21 mouse cellular contexts compared by ENCODE assay signal in genomic region chr10:14774499-14774898, GRCm38 (mm10). TPM values are rescaled to one million over a fixed set of nuclear protein-coding genes. Genes with fewer than 3 reads are reported as not detected.
DNase-seq lines count a peak whose midpoint lies in the region; ATAC-seq and TF ChIP-seq lines count a peak whose summit lies in the region.
"Had no signal": no experiment of that assay in that cellular context is flagged by ENCODE, and none has a peak within 500 bp of the region (broad histone marks: within the 10 kb centered on the region; RNA-seq: fewer than 3 reads in every experiment).

No protein-coding gene starts in this region.

- no peaks in the 10 kb centered on the region for H3K36me3 ChIP-seq in midbrain, embryonic 12.5 days
- no peaks in the 10 kb centered on the region for H3K36me3 ChIP-seq in midbrain, embryonic 16.5 days (ENCODE audit: control insufficient read depth, insufficient read depth, low read length)
- H3K36me3 ChIP-seq in embryonic facial prominence, embryonic 12.5 days: no peaks in the 10 kb centered on the region
- H3K36me3 ChIP-seq in hindbrain, postnatal 0 days (ENCODE audit: insufficient read depth, low read length): no peaks in the 10 kb centered on the region
- no peaks in the 10 kb centered on the region for H3K36me3 ChIP-seq in kidney, embryonic 15.5 days
- H3K36me3 ChIP-seq: limb, embryonic 15.5 days had no signal

- H3K9me3 ChIP-seq in midbrain, embryonic 12.5 days: no peaks in the 10 kb centered on the region
- H3K9me3 ChIP-seq in midbrain, embryonic 16.5 days (replicated peaks; ENCODE audit: control insufficient read depth, low read length, poor library complexity, severe bottlenecking): no peaks in the 10 kb centered on the region
- H3K9me3 ChIP-seq in embryonic facial prominence, embryonic 12.5 days: no peaks in the 10 kb centered on the region
- no peaks in the 10 kb centered on the region for H3K9me3 ChIP-seq in hindbrain, postnatal 0 days (ENCODE audit: low read length)
- no peaks in the 10 kb centered on the region for H3K9me3 ChIP-seq in kidney, embryonic 15.5 days (replicated peaks)
- H3K9me3 ChIP-seq: limb, embryonic 15.5 days had no signal

- H3K27me3 ChIP-seq in midbrain, embryonic 12.5 days: no peaks in the 10 kb centered on the region
- H3K27me3 ChIP-seq in midbrain, embryonic 16.5 days (ENCODE audit: control insufficient read depth, insufficient read depth, low read depth, low read length): no peaks in the 10 kb centered on the region
- no peaks in the 10 kb centered on the region; the same call in 1 of the 2 replicates for H3K27me3 ChIP-seq in embryonic facial prominence, embryonic 12.5 days
- H3K27me3 ChIP-seq in hindbrain, postnatal 0 days (ENCODE audit: insufficient read depth, low read length): no peaks in the 10 kb centered on the region
- no peaks in the 10 kb centered on the region for H3K27me3 ChIP-seq in kidney, embryonic 15.5 days
- H3K27me3 ChIP-seq: limb, embryonic 15.5 days had no signal

- peak; percentile 14 for DNase-seq in embryo, embryonic 10.5 days (ENCODE audit: low spot score)
- DNase-seq in embryo, embryonic 10 days (ENCODE audit: low spot score): no peak
- DNase-seq in hindbrain, postnatal 0 days (ENCODE audit: low spot score): peak; percentile 39
- no peak for DNase-seq in yolk sac, embryonic 10.5 days (ENCODE audit: low spot score)
- DNase-seq: adrenal gland, postnatal 10 days; heart, adult 2 months; lung, adult 2 months; thymus, postnatal 14 days had no signal

- no peak overlapping the region for H3K27ac ChIP-seq in midbrain, embryonic 12.5 days (replicated peaks)
- H3K27ac ChIP-seq in midbrain, embryonic 16.5 days (ENCODE audit: low read length): no peak overlapping the region
- H3K27ac ChIP-seq in embryonic facial prominence, embryonic 12.5 days: no peak overlapping the region
- no peak overlapping the region for H3K27ac ChIP-seq in hindbrain, postnatal 0 days
- H3K27ac ChIP-seq in kidney, embryonic 15.5 days: no peak overlapping the region
- H3K27ac ChIP-seq: heart, adult 2 months; kidney, postnatal 0 days; limb, embryonic 15.5 days had no signal

- ATAC-seq in midbrain, embryonic 12.5 days (ENCODE audit: low FRiP score, low read depth): peak; percentile 70
- ATAC-seq in midbrain, embryonic 16.5 days: no peak
- peak; percentile 85 for ATAC-seq in embryonic facial prominence, embryonic 12.5 days (ENCODE audit: insufficient number of reproducible peaks, insufficient read depth, low FRiP score, low TSS enrichment)
- ATAC-seq in hindbrain, postnatal 0 days: no peak
- no peak for ATAC-seq in kidney, embryonic 15.5 days (replicated peaks; ENCODE audit: low FRiP score)
- ATAC-seq: inflammation-experienced regulatory T-cells, adult 6 months had no signal

- 67% methylated on average over 2 of the region's 2 CpGs for WGBS in midbrain, embryonic 12.5 days
- 44% methylated on average over 2 of the region's 2 CpGs for WGBS in midbrain, embryonic 16.5 days
- WGBS in embryonic facial prominence, embryonic 12.5 days: 36% methylated on average over 2 of the region's 2 CpGs
- 55% methylated on average over 2 of the region's 2 CpGs for WGBS in hindbrain, postnatal 0 days
- 84% methylated on average over 2 of the region's 2 CpGs for WGBS in kidney, embryonic 15.5 days

- H3K9ac ChIP-seq in midbrain, embryonic 12.5 days (replicated peaks): no peak overlapping the region
- no peak overlapping the region for H3K9ac ChIP-seq in midbrain, embryonic 16.5 days (ENCODE audit: low read depth, low read length)
- no peak overlapping the region for H3K9ac ChIP-seq in embryonic facial prominence, embryonic 12.5 days
- H3K9ac ChIP-seq in hindbrain, postnatal 0 days (replicated peaks; ENCODE audit: low read length): no peak overlapping the region
- H3K9ac ChIP-seq in kidney, embryonic 15.5 days: no peak overlapping the region
- H3K9ac ChIP-seq: limb, embryonic 15.5 days had no signal

- TF ChIP-seq CTCF in hindbrain, postnatal 0 days (IDR thresholded peaks at IDR 0.05; ENCODE audit: low read depth): no peak

- H3K4me1 ChIP-seq in midbrain, embryonic 12.5 days: no peaks in the 10 kb centered on the region
- no peaks in the 10 kb centered on the region for H3K4me1 ChIP-seq in midbrain, embryonic 16.5 days (ENCODE audit: control insufficient read depth, insufficient read depth, low read length)
- H3K4me1 ChIP-seq in embryonic facial prominence, embryonic 12.5 days: no peaks in the 10 kb centered on the region
- no peaks in the 10 kb centered on the region for H3K4me1 ChIP-seq in hindbrain, postnatal 0 days (ENCODE audit: insufficient read depth, low read length)
- H3K4me1 ChIP-seq in kidney, embryonic 15.5 days: no peaks in the 10 kb centered on the region
- H3K4me1 ChIP-seq: limb, embryonic 15.5 days had no signal

- H3K4me2 ChIP-seq in midbrain, embryonic 12.5 days (replicated peaks): no peak overlapping the region
- no peak overlapping the region for H3K4me2 ChIP-seq in midbrain, embryonic 16.5 days (ENCODE audit: low read length)
- H3K4me2 ChIP-seq in embryonic facial prominence, embryonic 12.5 days (replicated peaks): no peak overlapping the region
- no peak overlapping the region for H3K4me2 ChIP-seq in hindbrain, postnatal 0 days (ENCODE audit: low read depth, low read length)
- no peak overlapping the region for H3K4me2 ChIP-seq in kidney, embryonic 15.5 days
- H3K4me2 ChIP-seq: limb, embryonic 15.5 days had no signal

- H3K4me3 ChIP-seq in midbrain, embryonic 12.5 days: no peak overlapping the region
- H3K4me3 ChIP-seq in midbrain, embryonic 16.5 days (ENCODE audit: low read depth, low read length): no peak overlapping the region
- H3K4me3 ChIP-seq in embryonic facial prominence, embryonic 12.5 days: no peak overlapping the region
- H3K4me3 ChIP-seq in hindbrain, postnatal 0 days (ENCODE audit: low read length): no peak overlapping the region
- H3K4me3 ChIP-seq in kidney, embryonic 15.5 days (replicated peaks): no peak overlapping the region
- H3K4me3 ChIP-seq: erythroblast, embryonic 14.5 days; heart, adult 2 months; limb, embryonic 15.5 days had no signal

RNA-seq across cellular contexts. Expression of gene Gje1, which starts 56.5 kb away (rescaled TPM):
- polyA plus RNA-seq in midbrain, embryonic 12.5 days (2016; fragmentation: Nextera tagmentation; extraction: Ambion mirVana): not detected in 2 replicates
- polyA plus RNA-seq in midbrain, embryonic 16.5 days (2015; fragmentation: Nextera tagmentation; extraction: Ambion mirVana): not detected in 2 replicates
- polyA plus RNA-seq in embryonic facial prominence, embryonic 12.5 days (2016; fragmentation: Nextera tagmentation; extraction: Ambion mirVana): 0.80 and 1.7 TPM in 2 replicates
- total RNA-seq in hindbrain, postnatal 0 days (2014; rRNA removed): 0.29 TPM in 1 of 2 replicates, not detected in the other
- not detected in 2 replicates for polyA plus RNA-seq in hindbrain, postnatal 0 days (2015; fragmentation: Nextera tagmentation; extraction: Ambion mirVana)
- not detected in 2 replicates for polyA plus RNA-seq in kidney, embryonic 15.5 days (2015; fragmentation: Nextera tagmentation; extraction: Ambion mirVana)
- total RNA-seq: adrenal gland, postnatal 10 days; gastrocnemius, adult 8-10 months; heart, adult 2 months; layer of hippocampus, postnatal 14 days; megakaryocyte, adult 5-6 weeks had no signal
- polyA plus RNA-seq: erythroblast, embryonic 14.5 days; heart, adult 2 months; heart, postnatal 0 days; inflammation-experienced regulatory T-cells, adult 6 months; kidney, postnatal 0 days; limb, embryonic 15.5 days; lung, adult 2 months; neural tube, embryonic 11.5 days had no signal

Comparison
In these comparisons a context has a peak if more than half of its experiments do, and no peak if none do; other contexts are left out.
1. DNase-seq: peak in embryo, embryonic 10.5 days (single experiment) and hindbrain, postnatal 0 days (single experiment); none in embryo, embryonic 10 days (single experiment) and yolk sac, embryonic 10.5 days (single experiment).
2. ATAC-seq: peak in midbrain, embryonic 12.5 days (single experiment) and embryonic facial prominence, embryonic 12.5 days (single experiment); none in midbrain, embryonic 16.5 days (single experiment), hindbrain, postnatal 0 days (single experiment) and kidney, embryonic 15.5 days (single experiment).